Mouse (Mus musculus) thymus, postnatal 0 days (tissue): ENCODE results near the gene Cck. TPM values are rescaled to one million over a fixed set of nuclear protein-coding genes. Genes with fewer than 3 reads are reported as not detected.
"Not testable (repeated sequence)": the region's sequence is repeated elsewhere in the genome, so short reads cannot be mapped to it uniquely, and the experiment has no call there.

ENCODE experiments used
- DNase-seq: peaks from one replicate; pipeline ENCODE4 v3.0.0-alpha.2; 2015; ENCODE audit warnings: low spot score
- polyA plus RNA-seq: library from polyadenylated mRNA; unstranded; fragments of >200 nt; fragmentation: Nextera tagmentation; extraction: Ambion mirVana; gene quantifications from 2 replicates; pipeline ENCODE4 v1.2.1, GENCODE M21; 2015

Cck gene
- polyA plus RNA-seq, 1 experiment from 2014 or later = 4.3 TPM

DNA sequence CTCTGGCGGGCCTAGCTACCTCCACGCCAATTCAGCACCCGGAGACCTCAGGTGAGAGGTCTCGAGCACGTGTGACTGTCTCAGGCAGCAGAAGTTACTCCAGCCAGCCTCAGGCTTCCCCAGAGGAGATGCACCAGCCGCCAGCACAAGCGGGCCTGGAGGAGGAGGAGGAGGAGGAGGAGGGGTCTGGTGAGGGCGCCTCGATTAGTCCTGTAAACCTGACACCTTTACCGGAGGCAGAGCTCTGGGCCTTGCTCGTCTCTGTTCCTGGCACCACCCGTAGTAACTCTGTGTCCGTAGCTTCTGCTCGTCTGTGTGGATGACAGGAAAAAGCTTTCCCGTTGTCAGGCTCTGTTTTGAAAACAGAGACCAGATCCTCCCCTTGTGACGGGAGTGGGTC lies 35.0 kb downstream of the Cck start:
- DNase-seq = no peak

DNA sequence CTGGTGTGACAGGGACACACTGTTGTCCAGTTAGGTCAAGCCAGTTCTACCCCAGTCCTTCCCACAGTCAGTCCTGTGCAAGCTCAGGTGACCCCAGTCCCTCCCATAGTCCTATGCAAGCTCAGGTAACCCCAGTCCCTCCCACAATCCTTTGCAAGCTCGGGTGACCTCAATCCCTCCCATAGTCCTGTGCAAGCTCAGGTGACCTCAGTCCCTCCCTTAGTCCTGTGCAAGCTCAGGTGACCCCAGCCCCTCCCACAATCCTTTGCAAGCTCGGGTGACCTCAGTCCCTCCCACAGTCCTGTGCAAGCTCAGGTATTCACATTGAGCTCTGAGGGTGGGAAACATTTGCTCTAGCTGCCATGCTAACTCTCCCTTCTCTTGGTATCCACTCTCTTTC lies 35.5 kb downstream of the Cck start:
- no peak for DNase-seq

DNA sequence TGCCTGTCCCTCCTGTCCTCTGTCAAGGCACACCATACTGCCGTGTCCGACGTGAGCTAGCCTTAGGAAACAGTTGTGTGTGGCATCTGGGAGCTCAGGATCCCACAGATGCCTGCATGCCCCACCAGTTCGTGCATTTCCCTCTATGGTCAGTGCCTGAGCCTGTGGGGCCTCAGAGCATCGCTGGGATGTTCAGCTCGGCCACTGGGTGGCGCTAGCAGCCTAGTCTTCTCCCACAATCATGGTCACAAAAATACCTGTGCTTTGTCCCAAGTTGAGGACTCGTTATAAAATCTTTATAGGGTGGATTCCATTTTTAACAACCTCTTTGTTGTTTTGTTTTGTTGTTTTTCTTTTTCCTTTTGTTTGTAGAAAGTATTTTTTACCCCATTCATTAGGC lies 37.0 kb downstream of the Cck start:
- DNase-seq = peak; percentile 33

DNA sequence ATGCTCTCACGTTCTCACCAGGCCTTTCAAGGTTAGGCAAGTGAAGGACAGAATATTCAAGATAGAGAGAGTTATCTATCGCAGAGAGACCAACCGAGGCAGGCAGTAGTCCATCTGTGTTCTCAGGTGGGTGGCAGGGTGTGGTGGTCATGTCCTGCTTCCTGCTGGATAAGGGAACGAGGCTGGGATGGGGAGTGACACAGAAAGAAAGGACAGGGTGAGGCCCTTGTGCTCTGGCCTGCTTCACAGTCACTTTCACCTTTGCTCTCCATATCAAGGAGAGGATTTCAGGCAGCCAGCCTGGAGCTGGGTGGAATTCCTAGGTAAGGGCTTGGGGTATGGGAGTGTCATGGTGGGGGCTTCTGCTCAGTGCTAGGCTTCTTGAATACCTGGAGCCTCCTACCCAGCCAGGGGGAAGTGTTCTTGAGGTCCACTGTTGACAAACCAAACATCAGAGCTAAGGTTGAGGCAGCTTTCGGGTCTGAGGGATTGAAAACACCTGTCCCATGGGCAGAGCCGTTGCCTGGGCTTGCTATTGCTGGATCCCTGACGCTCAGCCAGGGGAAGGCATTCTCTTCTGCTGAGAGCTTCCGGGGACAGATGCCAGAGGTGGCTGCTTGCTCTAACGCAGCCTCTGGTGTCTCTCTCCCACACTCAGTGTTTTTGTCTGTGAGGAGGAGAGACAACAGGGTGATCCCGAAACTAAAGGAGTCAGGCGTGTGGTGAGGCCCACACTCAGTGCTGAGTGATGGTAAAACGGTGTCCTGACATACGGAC lies 38.6 kb downstream of the Cck start:
- no peak for DNase-seq

DNA sequence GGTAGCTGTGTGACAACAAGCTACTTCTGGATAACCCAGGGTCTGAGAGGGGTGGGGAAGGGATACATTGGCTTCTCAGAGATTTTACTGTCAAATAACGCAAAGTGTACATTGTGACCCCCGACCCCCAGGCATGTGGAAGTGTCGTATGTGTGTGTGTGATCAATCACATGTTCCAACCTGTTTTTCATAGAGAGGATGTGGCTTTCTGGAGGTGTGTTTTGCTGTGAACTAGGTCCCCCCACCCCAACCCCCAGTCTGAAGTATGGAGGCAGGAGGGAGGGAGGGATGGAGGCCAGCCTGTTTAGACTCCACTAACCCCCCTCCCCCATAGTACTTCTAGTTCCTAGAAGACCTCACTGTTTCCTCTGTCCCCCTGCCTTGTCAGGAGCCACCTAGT lies 40.6 kb downstream of the Cck start:
- DNase-seq = peak; percentile 40

DNA sequence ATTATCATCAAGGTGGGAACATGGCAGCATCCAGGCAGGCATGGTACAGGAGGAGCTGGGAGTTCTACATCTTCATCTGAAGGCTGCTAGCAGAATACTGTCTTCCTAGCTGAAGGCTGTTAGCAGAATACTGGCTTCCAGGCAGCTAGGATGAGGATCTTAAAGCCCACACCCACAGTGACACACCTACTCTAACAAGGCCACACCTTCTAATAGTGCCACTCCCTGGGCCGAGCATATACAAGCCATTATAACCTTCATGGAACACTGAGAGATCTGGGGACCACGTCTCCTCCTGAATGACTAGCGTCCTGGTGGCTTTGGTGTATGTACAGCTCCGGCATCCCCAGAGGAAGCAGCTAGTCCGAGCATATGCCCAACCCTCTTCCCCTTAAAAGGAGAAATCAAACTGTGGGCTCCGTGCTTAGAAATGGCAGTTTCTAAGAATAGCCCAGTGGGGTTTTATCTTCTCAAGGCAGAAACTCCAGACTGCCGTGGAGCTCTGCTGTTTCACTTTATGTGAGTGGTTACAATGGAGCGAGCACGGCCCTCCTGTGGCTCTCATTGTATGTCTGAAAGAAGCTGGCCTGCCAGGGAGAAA lies 43.1 kb downstream of the Cck start:
- DNase-seq = not testable (repeated sequence)

DNA sequence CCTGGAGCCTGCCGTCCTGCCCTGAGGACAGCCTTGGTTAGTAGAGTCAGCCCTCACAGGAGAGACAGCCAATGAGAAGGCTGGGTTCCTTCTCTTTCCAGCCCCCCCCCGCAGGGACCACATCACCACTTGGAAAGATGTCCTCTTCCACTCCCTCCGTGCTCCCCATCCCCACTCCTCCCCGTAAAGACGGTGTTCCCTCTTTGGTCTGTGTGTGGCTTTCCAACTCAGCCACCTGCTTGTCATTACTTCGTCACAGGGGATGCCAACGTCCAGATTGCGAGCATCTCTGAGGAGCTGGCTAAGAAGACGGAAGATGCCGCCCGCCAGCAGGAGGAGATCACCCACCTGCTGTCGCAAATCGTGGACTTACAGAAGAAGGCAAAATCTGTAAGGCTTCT lies 49.1 kb downstream of the Cck start:
- no peak for DNase-seq

DNA sequence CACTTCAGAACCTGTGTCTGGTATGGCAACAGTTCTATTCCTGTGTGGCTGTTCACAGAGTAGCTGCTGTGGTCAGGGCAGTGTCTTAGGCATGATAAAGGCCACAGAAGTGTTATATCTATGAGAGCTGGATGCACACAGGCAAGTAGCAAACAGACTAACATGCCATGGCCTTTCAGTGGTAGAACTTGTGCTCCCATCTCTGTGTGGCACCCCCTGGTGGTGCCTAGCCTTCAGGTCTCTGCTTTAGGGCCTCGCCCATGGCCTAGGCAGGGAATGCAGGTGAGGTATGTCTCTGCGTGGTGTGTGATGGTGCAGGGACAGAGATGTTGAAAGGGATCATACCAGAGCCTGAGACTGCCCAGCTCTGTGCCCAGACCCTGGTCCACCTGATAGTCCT lies 50.1 kb downstream of the Cck start:
- peak; percentile 39 for DNase-seq

DNA sequence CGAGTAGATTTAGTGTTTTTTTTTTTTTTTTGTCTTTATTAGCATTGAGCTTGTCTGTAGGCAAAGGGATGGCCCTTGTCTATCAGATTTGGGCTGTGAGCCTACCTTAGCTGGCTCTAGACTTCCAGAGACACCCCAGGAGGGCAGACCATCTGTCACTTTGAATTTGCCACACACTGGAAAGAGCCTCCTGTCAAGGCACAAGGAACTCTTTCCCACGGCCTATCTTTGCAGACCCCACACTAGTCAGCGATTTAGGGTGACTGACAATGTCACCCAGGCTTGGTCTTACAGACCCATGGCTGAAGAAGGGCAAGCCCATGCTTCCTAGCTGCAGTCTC lies 51.2 kb downstream of the Cck start:
- DNase-seq = no peak

DNA sequence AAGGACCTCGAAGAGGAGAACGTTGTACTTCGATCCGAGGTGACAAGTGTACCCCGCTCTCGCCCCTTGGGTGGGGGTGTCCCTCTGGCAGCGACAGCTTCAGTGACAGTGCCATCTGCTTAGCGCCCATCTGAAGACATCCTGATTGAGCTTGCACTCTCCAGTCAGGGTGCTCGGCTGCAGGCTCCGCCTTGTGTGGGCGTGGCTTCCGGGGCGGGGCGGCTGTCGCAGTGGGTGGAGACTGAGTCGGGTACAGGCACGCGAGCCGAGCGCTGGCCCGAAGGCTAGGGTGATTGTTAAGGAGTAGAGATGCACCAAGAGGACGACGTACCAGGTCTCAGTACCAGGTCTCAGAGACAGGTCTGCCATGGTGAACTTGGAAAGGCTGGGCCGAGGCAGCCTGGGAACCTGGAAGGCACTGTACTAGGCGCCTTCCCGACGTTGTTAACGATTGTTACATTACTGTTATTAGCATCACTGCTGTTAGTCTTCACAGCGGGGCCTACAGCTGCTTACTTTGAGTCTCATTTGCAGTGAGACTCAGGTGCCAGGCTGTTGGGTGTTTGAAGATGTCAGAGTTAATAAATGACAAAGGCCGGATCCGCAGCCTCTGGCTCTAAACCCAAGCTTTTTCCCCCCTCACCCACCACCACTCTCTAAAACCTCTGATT lies 51.7 kb downstream of the Cck start:
- DNase-seq = no peak

DNA sequence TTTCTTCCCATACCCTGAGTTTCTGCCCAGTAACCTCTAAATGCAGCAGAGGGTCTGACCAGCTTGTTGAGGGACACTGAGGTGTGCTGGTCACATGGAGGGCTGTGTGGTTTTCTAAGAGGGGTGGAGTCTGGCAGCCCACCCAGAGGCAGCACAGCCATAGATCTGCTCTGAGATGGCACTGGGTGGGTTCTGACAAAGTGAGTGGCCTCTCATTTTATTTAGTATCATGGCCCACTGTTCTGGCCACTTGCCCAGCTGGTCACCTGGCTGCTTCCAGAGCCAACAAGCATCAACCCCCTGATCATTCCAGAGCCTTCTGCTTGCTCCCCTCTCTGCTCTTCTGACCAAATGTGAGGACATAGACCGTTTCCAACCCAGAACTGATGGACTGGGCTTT lies 53.3 kb downstream of the Cck start:
- no peak for DNase-seq

Other genes with a start within 250 kb of the Cck start
- gene Ulk4, start 218.5 kb downstream of the Cck start, polyA plus RNA-seq = 55.5 and 65.0 TPM in 2 replicates
- gene Trak1, start 198.2 kb downstream of the Cck start, polyA plus RNA-seq = 17.0 and 22.6 TPM in 2 replicates
- gene Lyzl4, start 146.4 kb upstream of the Cck start, polyA plus RNA-seq = 1.2 and 1.3 TPM in 2 replicates
- 1.3 and 1.4 TPM in 2 replicates for gene Vipr1, start 147.0 kb upstream of the Cck start, polyA plus RNA-seq
- gene Sec22c, start 209.8 kb upstream of the Cck start, polyA plus RNA-seq = 18.8 and 21.5 TPM in 2 replicates
- 127 and 128 TPM in 2 replicates for gene Ss18l2, start 214.6 kb upstream of the Cck start, polyA plus RNA-seq
- gene Nktr, start 223.5 kb upstream of the Cck start, polyA plus RNA-seq = 71.0 and 83.5 TPM in 2 replicates